Mouse (Mus musculus) liver, embryonic 12.5 days (tissue): Measurements from ENCODE around the gene Olfr583. TPM values are rescaled to one million over a fixed set of nuclear protein-coding genes. Genes with fewer than 3 reads are reported as not detected.

Experiments used
- ATAC-seq: fragments of 200-750 bp; cut with Nextera tagmentation; 2 replicates; pipeline ENCODE4 v1.8.0; 2017; ENCODE audit warnings: moderate number of reproducible peaks, mild to moderate bottlenecking, moderate library complexity
- H3K27ac ChIP-seq: fragments of 300-500 bp; sonication (generic); 2 replicates; pipeline ENCODE4 v1.5.1; 2016; ENCODE audit warnings: mild to moderate bottlenecking
- H3K27me3 ChIP-seq: fragments of 300-500 bp; sonication (generic); replicated peaks from 2 replicates; pipeline ENCODE4 v1.6.1; 2016; ENCODE audit warnings: mild to moderate bottlenecking, moderate library complexity
- H3K36me3 ChIP-seq: fragments of 300-500 bp; sonication (generic); 2 replicates; pipeline ENCODE4 v1.6.1; 2016; ENCODE audit warnings: mild to moderate bottlenecking, moderate library complexity
- H3K4me1 ChIP-seq: fragments of 300-500 bp; sonication (generic); 2 replicates; pipeline ENCODE4 v1.6.1; 2016
- H3K4me2 ChIP-seq: fragments of 300-500 bp; sonication (generic); 2 replicates; pipeline ENCODE4 v1.6.1; 2016; ENCODE audit warnings: mild to moderate bottlenecking, moderate library complexity
- H3K4me3 ChIP-seq: fragments of 300-500 bp; sonication (generic); 2 replicates; pipeline ENCODE4 v1.5.1; 2016; ENCODE audit warnings: mild to moderate bottlenecking, moderate library complexity
- H3K9ac ChIP-seq: fragments of 300-500 bp; sonication (generic); 2 replicates; pipeline ENCODE4 v1.6.1; 2016; ENCODE audit warnings: mild to moderate bottlenecking, moderate library complexity
- H3K9me3 ChIP-seq: fragments of 300-500 bp; sonication (generic); replicated peaks from 2 replicates; pipeline ENCODE4 v1.6.1; 2016; ENCODE audit warnings: mild to moderate bottlenecking, moderate library complexity
- WGBS: fragments of 180-500 bp; shearing (Covaris S2); methylation state at CpG from one replicate; pipeline ENCODE4 v1.1.7; 2016; ENCODE audit not compliant: insufficient replicate concordance; 5-methylcytosine and 5-hydroxymethylcytosine counted together
- polyA plus RNA-seq: library from polyadenylated mRNA; unstranded; fragments of >200 nt; fragmentation: Nextera tagmentation; extraction: Ambion mirVana; gene quantifications from 2 replicates; pipeline ENCODE4 v1.2.1, GENCODE M21; 2016

Gene Olfr583
- not detected in 2 replicates for polyA plus RNA-seq

DNA sequence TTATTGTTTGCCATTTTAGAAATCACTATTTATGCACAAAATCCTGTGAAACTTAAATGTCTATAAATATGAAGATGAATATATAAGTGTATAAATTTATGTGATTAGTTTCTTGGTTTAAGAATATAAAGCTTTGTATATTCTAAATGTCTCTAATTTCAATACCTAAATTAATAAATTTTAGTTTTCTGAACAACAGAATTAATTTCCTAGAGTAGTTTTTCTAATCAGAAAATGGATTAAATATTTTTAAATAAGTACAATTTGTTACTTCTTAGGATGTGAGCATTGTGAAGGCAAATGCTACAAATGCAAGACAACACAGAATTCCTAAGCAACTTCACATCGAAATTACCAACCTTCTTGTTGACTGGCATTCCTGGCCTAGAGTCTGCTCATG lies at the start of gene Olfr583:
Gene Olfr583, plus strand, starts transcription at position 301 of the 400 bp plus-strand sequence.
- Histone ChIP-seq H3K4me3 (no peak within 1 kb of the TSS), H3K27ac (no peak within 1 kb of the TSS), H3K4me1 (no peaks in the 10 kb centered on the region), H3K9me3 (no peaks in the 10 kb centered on the region), H3K4me2 (no peak within 1 kb of the TSS), H3K36me3 (no peaks in the 10 kb centered on the region), H3K27me3 (no peaks in the 10 kb centered on the region), H3K9ac (no peak within 1 kb of the TSS)
- ATAC-seq: no peak
- 67% methylated on average over 1 of the region's 1 CpGs for WGBS

DNA sequence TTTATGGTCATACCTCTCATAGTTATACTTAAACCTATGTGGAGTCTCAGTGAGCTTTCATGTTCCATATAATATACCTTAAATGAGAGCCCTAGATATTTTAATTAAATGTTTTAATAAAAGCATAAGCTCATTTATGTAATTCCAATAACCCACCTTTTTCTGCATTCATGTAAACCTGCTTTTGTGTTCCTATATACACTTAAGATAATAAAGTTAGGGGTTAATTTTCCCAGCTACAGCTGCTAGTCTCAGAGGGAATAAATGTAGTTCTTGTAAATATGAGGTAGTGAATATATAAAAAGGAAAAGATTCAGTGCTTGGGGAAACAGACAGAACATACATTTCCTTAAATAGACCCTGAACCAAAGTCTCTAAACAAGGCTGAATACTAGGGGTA lies 13.4 kb upstream of the Olfr583 start, which contains the start of gene Olfr582:
Gene Olfr582, plus strand, starts transcription at position 301 of the 400 bp plus-strand sequence.
- no peak for ATAC-seq
- Histone ChIP-seq H3K4me3 (no peak within 1 kb of the TSS), H3K27me3 (no peaks in the 10 kb centered on the region), H3K4me2 (no peak within 1 kb of the TSS), H3K4me1 (no peaks in the 10 kb centered on the region), H3K36me3 (no peaks in the 10 kb centered on the region), H3K9ac (no peak within 1 kb of the TSS), H3K27ac (no peak within 1 kb of the TSS), H3K9me3 (no peaks in the 10 kb centered on the region)

DNA sequence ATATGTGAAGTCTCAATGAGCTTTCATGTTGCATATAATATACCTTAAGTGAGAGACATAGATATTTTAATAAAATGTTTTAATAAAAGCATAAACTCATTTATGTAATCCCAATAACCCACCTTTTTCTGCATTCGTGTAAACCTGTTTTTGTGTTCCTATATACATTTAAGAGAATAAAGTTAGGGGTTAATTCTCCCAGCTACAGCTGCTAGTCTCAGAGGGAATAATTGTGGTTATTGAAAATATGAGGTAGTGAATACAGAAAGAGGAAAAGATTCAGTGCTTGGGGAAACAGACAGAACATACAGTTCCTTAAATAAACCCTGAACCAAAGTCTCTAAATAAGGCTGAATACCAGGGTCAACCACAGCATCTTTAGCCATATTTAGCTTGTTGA lies 30.5 kb downstream of the Olfr583 start, which contains the start of gene Olfr584:
Gene Olfr584, plus strand, starts transcription at position 301 of the 400 bp plus-strand sequence.
- Histone ChIP-seq H3K9ac (no peak within 1 kb of the TSS), H3K4me1 (no peaks in the 10 kb centered on the region), H3K27ac (no peak within 1 kb of the TSS), H3K36me3 (no peaks in the 10 kb centered on the region), H3K4me3 (no peak within 1 kb of the TSS), H3K9me3 (peaks cover 10% of the 10 kb centered on the region; the same call in 1 of the 2 replicates), H3K4me2 (no peak within 1 kb of the TSS), H3K27me3 (no peaks in the 10 kb centered on the region)
- WGBS: 48% methylated on average over 1 of the region's 1 CpGs
- no peak for ATAC-seq

DNA sequence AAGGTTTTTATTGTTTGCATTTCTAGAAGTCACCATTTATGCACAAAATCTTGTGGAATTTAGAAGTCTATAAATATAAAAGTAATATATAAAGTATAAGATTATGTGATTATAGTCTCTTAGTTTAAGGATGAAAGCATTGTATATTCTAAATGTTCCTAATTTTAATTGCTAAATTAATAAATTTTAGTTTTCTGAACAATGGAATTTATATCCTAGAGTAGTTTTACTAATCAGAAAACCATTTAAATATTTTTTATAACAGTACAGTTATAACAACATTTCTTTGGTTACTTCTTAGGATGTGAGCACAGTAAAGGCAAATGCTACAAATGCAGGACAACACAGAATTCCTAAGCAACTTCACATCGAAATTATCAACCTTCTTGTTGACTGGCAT lies 46.3 kb downstream of the Olfr583 start, which contains the start of gene Olfr585:
Gene Olfr585, plus strand, starts transcription at position 301 of the 400 bp plus-strand sequence.
- no peaks in the 10 kb centered on the region for H3K27me3 ChIP-seq
- no peak within 1 kb of the TSS for H3K9ac ChIP-seq
- WGBS: 71% methylated on average over 1 of the region's 1 CpGs
- no peaks in the 10 kb centered on the region for H3K36me3 ChIP-seq
- H3K9me3 ChIP-seq: no peaks in the 10 kb centered on the region
- H3K4me1 ChIP-seq: no peaks in the 10 kb centered on the region
- no peak within 1 kb of the TSS for H3K4me2 ChIP-seq
- H3K27ac ChIP-seq: no peak within 1 kb of the TSS
- no peak within 1 kb of the TSS for H3K4me3 ChIP-seq
- ATAC-seq: no peak

Other genes starting within 250 kb of the Olfr583 start
- not detected in 2 replicates for gene Olfr564, start 247.8 kb upstream of the Olfr583 start, polyA plus RNA-seq
- gene Olfr566, start 192.5 kb upstream of the Olfr583 start, polyA plus RNA-seq: not detected in 2 replicates
- not detected in 2 replicates for gene Olfr568, start 174.2 kb upstream of the Olfr583 start, polyA plus RNA-seq
- gene Olfr569, start 160.4 kb upstream of the Olfr583 start, polyA plus RNA-seq: not detected in 2 replicates
- not detected in 2 replicates for gene Olfr570, start 156.7 kb upstream of the Olfr583 start, polyA plus RNA-seq
- gene Olfr571, start 133.8 kb upstream of the Olfr583 start, polyA plus RNA-seq: not detected in 2 replicates
- not detected in 2 replicates for gene Olfr572, start 126.9 kb upstream of the Olfr583 start, polyA plus RNA-seq
- gene Olfr573-ps1, start 108.7 kb upstream of the Olfr583 start, polyA plus RNA-seq: not detected in 2 replicates
- not detected in 2 replicates for gene Olfr574, start 102.8 kb upstream of the Olfr583 start, polyA plus RNA-seq
- gene Olfr575, start 92.5 kb upstream of the Olfr583 start, polyA plus RNA-seq: not detected in 2 replicates
- not detected in 2 replicates for gene Olfr576, start 88.6 kb upstream of the Olfr583 start, polyA plus RNA-seq
- not detected in 2 replicates for gene Olfr577, start 75.4 kb upstream of the Olfr583 start, polyA plus RNA-seq
- gene Olfr578, start 62.0 kb upstream of the Olfr583 start, polyA plus RNA-seq: not detected in 2 replicates
- not detected in 2 replicates for gene Olfr582, start 13.3 kb upstream of the Olfr583 start, polyA plus RNA-seq
- gene Olfr584, start 30.6 kb downstream of the Olfr583 start, polyA plus RNA-seq: not detected in 2 replicates
- gene Olfr585, start 46.4 kb downstream of the Olfr583 start, polyA plus RNA-seq: not detected in 2 replicates
- not detected in 2 replicates for gene Olfr586, start 74.3 kb downstream of the Olfr583 start, polyA plus RNA-seq
- not detected in 2 replicates for gene Olfr588-ps1, start 89.6 kb downstream of the Olfr583 start, polyA plus RNA-seq
- gene Olfr589, start 105.1 kb downstream of the Olfr583 start, polyA plus RNA-seq: not detected in 2 replicates
- gene Olfr591, start 127.0 kb downstream of the Olfr583 start, polyA plus RNA-seq: not detected in 2 replicates
- gene Olfr592, start 133.5 kb downstream of the Olfr583 start, polyA plus RNA-seq: not detected in 2 replicates
- not detected in 2 replicates for gene Olfr593, start 160.6 kb downstream of the Olfr583 start, polyA plus RNA-seq
- not detected in 2 replicates for gene Olfr594, start 165.7 kb downstream of the Olfr583 start, polyA plus RNA-seq
- gene Usp17ld, start 201.2 kb downstream of the Olfr583 start, polyA plus RNA-seq: not detected in 2 replicates